Mouse (Mus musculus) T-helper 2 cell (primary cell): ENCODE measurements around the gene Prnd.

Source experiments
- in situ Hi-C: fragments of 300-600 bp; cut with MboI, MseI; formaldehyde crosslinking; loops from one replicate; pipeline ENCODE4 v1.15.1; 2025; ENCODE audit warnings: high pct_unique_total_duplicates

Gene Prnd

GRCm38 (mm10) chr2:131950598-131951095, at the start of gene Prnd:
TSS of gene Prnd (plus strand) at chr2:131950861.
- in situ Hi-C loops = loop anchor here (5.0 kb wide), 2 partner anchors 48 to 403 kb away; no protein-coding TSS in a partner anchor

GRCm38 (mm10) chr2:131902423-131902822, 48.2 kb upstream of the Prnd start:
- in situ Hi-C loops = loop anchor here (5.0 kb wide), 2 partner anchors 50 to 55 kb away; partner anchors contain the start of gene Prnd

- in situ Hi-C loops = loop anchor here (5.0 kb wide), 2 partner anchors 49 to 56 kb away; partner anchors contain the start of gene Prnd
Observed at GRCm38 (mm10) chr2:131902867-131903266, 47.8 kb upstream of the Prnd start.

- in situ Hi-C loops = no loop called here
Observed at GRCm38 (mm10) chr2:131905025-131905424, 45.6 kb upstream of the Prnd start.

- in situ Hi-C loops = no loop called here
Observed at GRCm38 (mm10) chr2:131905776-131906175, 44.9 kb upstream of the Prnd start.

- in situ Hi-C loops = no loop called here
Observed at GRCm38 (mm10) chr2:131906266-131906665, 44.4 kb upstream of the Prnd start.

GRCm38 (mm10) chr2:131906846-131907245, 43.8 kb upstream of the Prnd start:
- in situ Hi-C loops = no loop called here

GRCm38 (mm10) chr2:131907311-131907710, 43.4 kb upstream of the Prnd start:
- in situ Hi-C loops = no loop called here

- in situ Hi-C loops = no loop called here
Observed at GRCm38 (mm10) chr2:131908351-131908861, 42.3 kb upstream of the Prnd start.

- in situ Hi-C loops = no loop called here
Observed at GRCm38 (mm10) chr2:131908906-131909305, 41.8 kb upstream of the Prnd start.

- in situ Hi-C loops = no loop called here
Observed at GRCm38 (mm10) chr2:131909683-131910572, 40.7 kb upstream of the Prnd start, which contains the start of the genes Prnp and Prn. TSS of gene Prnp (plus strand) at chr2:131909928. TSS of gene Prn (plus strand) at chr2:131909957.

- in situ Hi-C loops = no loop called here
Observed at GRCm38 (mm10) chr2:131910847-131911246, 39.8 kb upstream of the Prnd start.

GRCm38 (mm10) chr2:131911341-131911740, 39.3 kb upstream of the Prnd start:
- in situ Hi-C loops = no loop called here

- in situ Hi-C loops = no loop called here
Observed at GRCm38 (mm10) chr2:131912526-131913258, 38.0 kb upstream of the Prnd start.

- in situ Hi-C loops = no loop called here
Observed at GRCm38 (mm10) chr2:131932275-131932902, 18.3 kb upstream of the Prnd start.

GRCm38 (mm10) chr2:131933013-131933412, 17.6 kb upstream of the Prnd start:
- in situ Hi-C loops = no loop called here

GRCm38 (mm10) chr2:131933598-131933997, 17.1 kb upstream of the Prnd start:
- in situ Hi-C loops = no loop called here

GRCm38 (mm10) chr2:131934243-131934642, 16.4 kb upstream of the Prnd start:
- in situ Hi-C loops = no loop called here

- in situ Hi-C loops = loop anchor here (5.0 kb wide), 2 partner anchors 113 to 373 kb away; partner anchors contain the start of gene Adra1d
Observed at GRCm38 (mm10) chr2:131935390-131936105, 15.1 kb upstream of the Prnd start.

- in situ Hi-C loops = loop anchor here (5.0 kb wide), 2 partner anchors 114 to 374 kb away; partner anchors contain the start of gene Adra1d
Observed at GRCm38 (mm10) chr2:131936410-131936809, 14.3 kb upstream of the Prnd start.
